Mouse (Mus musculus) ES-E14 (cell line): ENCODE measurements around the gene Dusp5. TPM values are rescaled to one million over a fixed set of nuclear protein-coding genes. Genes with fewer than 3 reads are reported as not detected.

Source experiments
- DNase-seq: peaks from one replicate; pipeline ENCODE4 v3.0.0-alpha.2; 2013; ENCODE audit warnings: low read depth, low spot score
- H3K27ac ChIP-seq: 2 replicates; pipeline ENCODE4 v1.5.1; 2012; ENCODE audit warnings: low read depth, mild to moderate bottlenecking, low read length, moderate library complexity, mixed read lengths; ENCODE audit not compliant: poor library complexity, insufficient read depth, severe bottlenecking
- H3K36me3 ChIP-seq: 2 replicates; pipeline ENCODE4 v1.6.1; 2012; ENCODE audit warnings: mild to moderate bottlenecking, low read length, moderate library complexity, mixed read lengths; ENCODE audit not compliant: control insufficient read depth, poor library complexity, insufficient read depth, severe bottlenecking
- H3K4me1 ChIP-seq, 2 experiments: fragments of 150-350 bp in 1 of 2; sonication (generic) in 1 of 2; 2 replicates each; pipeline ENCODE4 v1.6.1; 2012; ENCODE audit warnings: low read length in 2 of 2, mild to moderate bottlenecking in 1 of 2, mixed read lengths in 1 of 2; ENCODE audit not compliant: control insufficient read depth in 2 of 2, insufficient read depth in 2 of 2, poor library complexity in 1 of 2
- H3K4me3 ChIP-seq, 2 experiments: fragments of 150-350 bp in 1 of 2; sonication (generic) in 1 of 2; 2 replicates each; pipeline ENCODE4 v1.5.1; 2012; ENCODE audit warnings: low read length in 2 of 2, low read depth in 1 of 2, mild to moderate bottlenecking in 1 of 2, mixed read lengths in 1 of 2; ENCODE audit not compliant: insufficient read depth in 1 of 2, poor library complexity in 1 of 2, severe bottlenecking in 1 of 2
- H3K9ac ChIP-seq: 2 replicates; pipeline ENCODE4 v1.6.1; 2012; ENCODE audit warnings: low read depth, mild to moderate bottlenecking, low read length, mixed read lengths; ENCODE audit not compliant: poor library complexity, insufficient read depth, severe bottlenecking
- H3K9me3 ChIP-seq: fragments of 150-350 bp; sonication (generic); 2 replicates; pipeline ENCODE4 v1.6.1; 2012; ENCODE audit warnings: low read depth, mild to moderate bottlenecking, low read length; ENCODE audit not compliant: control insufficient read depth, insufficient read depth
- CHD2 ChIP-seq: IDR thresholded peaks from 2 replicates; pipeline ENCODE4 v1.6.1; 2014; ENCODE audit warnings: mild to moderate bottlenecking, low read depth, low read length, inconsistent platforms
- HCFC1 ChIP-seq: IDR thresholded peaks from 2 replicates; pipeline ENCODE4 v1.6.1; 2012; ENCODE audit warnings: low read length, inconsistent platforms, borderline replicate concordance; ENCODE audit not compliant: insufficient read depth
- MAFK ChIP-seq: IDR thresholded peaks from 2 replicates; pipeline ENCODE4 v1.6.1; 2014; ENCODE audit warnings: mild to moderate bottlenecking, low read depth, low read length, inconsistent platforms; ENCODE audit not compliant: insufficient read depth
- ZC3H11A ChIP-seq: IDR thresholded peaks from 2 replicates; pipeline ENCODE4 v1.6.1; 2012; ENCODE audit warnings: low read depth, mild to moderate bottlenecking, inconsistent platforms, low read length, borderline replicate concordance
- ZNF384 ChIP-seq: IDR thresholded peaks from 2 replicates; pipeline ENCODE4 v1.6.1; 2012; ENCODE audit warnings: low read depth, low read length, inconsistent platforms
- in situ Hi-C, 2 experiments: fragments of 600-800 bp; cut with MboI; formaldehyde crosslinking; loops; one replicate each; pipeline ENCODE4 v1.15.1; 2025; ENCODE audit warnings: low sequenced_read_pairs in 2 of 2, inconsistent platforms in 1 of 2; ENCODE audit not compliant: unreplicated experiment in 2 of 2
- total RNA-seq: library from RNA; depleted of rRNA; stranded (reverse); fragments of 300-350 nt; gene quantifications from 2 replicates; pipeline ENCODE4 v1.2.3, GENCODE M21; 2012

The Dusp5 gene
- total RNA-seq, 1 experiment = 24.1 TPM

- no peak for DNase-seq
- H3K27ac ChIP-seq = no peak overlapping the region
- no peaks in the 10 kb centered on the region for H3K9me3 ChIP-seq
- no peak for TF ChIP-seq ZC3H11A
- TF ChIP-seq ZNF384 = no peak
- no peak for TF ChIP-seq CHD2
- TF ChIP-seq MAFK = no peak
- no peak for TF ChIP-seq HCFC1
- no peak overlapping the region for H3K4me3 ChIP-seq
- H3K9ac ChIP-seq = no peak overlapping the region
- H3K36me3 ChIP-seq = no peaks in the 10 kb centered on the region
- in situ Hi-C loops = no loop called here
- H3K4me1 ChIP-seq = peaks cover 0 to 9% of the 10 kb centered on the region in 2 experiments; a peak in 2 of 4 replicates
These were observed 23.2 kb upstream of the Dusp5 start for GRCm38 (mm10) chr19:53505728-53506127.

GRCm38 (mm10) chr19:53507497-53507896 is 21.4 kb upstream of the Dusp5 start:
- no peaks in the 10 kb centered on the region for H3K36me3 ChIP-seq
- H3K27ac ChIP-seq = no peak overlapping the region
- DNase-seq = no peak
- H3K9ac ChIP-seq = no peak overlapping the region; the same call in 1 of the 2 replicates
- TF ChIP-seq CHD2 (no peak), ZNF384 (no peak), MAFK (no peak), HCFC1 (no peak)
- in situ Hi-C loops = no loop called here
- H3K4me1 ChIP-seq = peaks cover 0 to 2% of the 10 kb centered on the region in 2 experiments; a peak in 1 of 4 replicates
- H3K4me3 ChIP-seq = no peak overlapping the region
- H3K9me3 ChIP-seq = no peaks in the 10 kb centered on the region

DNA sequence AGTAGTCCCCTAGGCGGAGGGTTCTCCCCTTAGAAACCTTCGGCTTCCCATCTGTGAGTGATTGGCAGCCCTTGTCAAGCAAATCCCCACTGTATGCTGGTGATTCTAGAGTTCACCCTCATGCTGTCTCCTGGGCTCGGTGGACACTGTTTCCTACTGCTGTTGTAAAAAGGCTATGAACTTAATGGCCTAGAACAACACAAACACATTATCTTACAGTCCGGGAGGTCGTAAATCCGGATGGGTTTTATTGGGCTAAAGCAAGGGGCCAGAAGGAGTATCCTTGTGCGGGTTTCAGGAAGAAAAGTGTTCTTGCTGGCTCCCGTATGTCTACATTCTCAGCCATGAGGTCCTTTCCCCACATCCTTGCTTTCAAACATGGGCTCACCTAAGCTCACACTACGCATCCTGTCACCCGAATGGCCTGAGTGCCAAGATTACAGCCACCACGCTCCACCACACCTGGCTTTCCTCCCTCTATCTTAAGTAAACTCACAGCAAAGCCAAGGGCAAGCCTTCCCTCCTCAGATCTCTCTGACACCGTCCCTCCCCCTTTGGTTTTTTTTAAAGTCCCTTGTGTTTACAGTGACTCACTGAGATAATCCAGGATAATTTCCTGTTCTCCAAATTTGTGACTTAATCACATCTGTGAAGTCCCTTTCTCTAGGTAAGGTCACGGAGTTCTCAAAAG is 17.5 kb upstream of the Dusp5 start:
- Histone ChIP-seq H3K36me3 (no peaks in the 10 kb centered on the region), H3K9me3 (no peaks in the 10 kb centered on the region), H3K9ac (no peak overlapping the region), H3K4me3 (no peak overlapping the region), H3K4me1 (peaks cover 0 to 2% of the 10 kb centered on the region in 2 experiments; a peak in 1 of 4 replicates), H3K27ac (no peak overlapping the region)
- TF ChIP-seq HCFC1 (no peak), ZNF384 (no peak), ZC3H11A (no peak)
- in situ Hi-C loops = no loop called here
- DNase-seq = no peak

DNA sequence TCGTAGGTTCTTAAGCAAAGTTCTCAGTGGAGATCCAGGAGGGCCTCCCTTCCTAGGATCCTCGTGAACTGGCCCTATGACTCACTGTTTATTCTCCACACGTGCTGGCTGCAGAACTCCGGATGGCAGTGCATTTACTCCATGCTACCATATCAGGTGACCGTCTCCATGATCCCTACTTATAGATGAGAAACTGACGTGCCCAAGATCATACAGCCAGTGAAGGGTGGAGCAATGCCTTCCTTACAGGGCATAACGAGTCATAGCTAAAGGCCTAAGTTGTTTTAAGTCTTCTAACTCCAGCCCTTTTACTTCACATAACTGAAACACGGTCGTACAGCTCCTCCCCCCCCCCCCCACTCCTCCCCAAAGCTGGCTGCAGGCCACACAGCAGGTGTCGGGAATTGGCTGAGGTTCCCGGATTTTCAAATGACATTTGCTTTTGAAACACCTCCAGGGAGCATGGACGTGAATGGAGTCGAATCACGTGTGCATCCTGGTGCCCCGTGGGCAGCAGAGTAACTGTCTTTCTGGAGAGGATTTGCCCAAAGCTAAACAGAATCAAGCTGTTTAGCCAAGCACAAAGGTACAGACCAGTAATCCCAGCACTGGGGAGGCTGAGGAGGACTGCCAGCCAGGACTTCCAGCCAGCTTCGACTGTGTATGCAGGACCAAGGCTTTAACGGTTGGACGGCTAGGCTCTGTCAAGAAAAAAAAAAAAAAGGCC is 11.4 kb upstream of the Dusp5 start:
- Histone ChIP-seq H3K27ac (no peak overlapping the region), H3K9ac (no peak overlapping the region), H3K36me3 (no peaks in the 10 kb centered on the region), H3K9me3 (no peaks in the 10 kb centered on the region), H3K4me1 (no peaks in the 10 kb centered on the region; a peak in 1 of 4 replicates), H3K4me3 (no peak overlapping the region)
- no peak for TF ChIP-seq HCFC1
- TF ChIP-seq ZC3H11A = no peak
- TF ChIP-seq MAFK = no peak
- no peak for TF ChIP-seq CHD2
- TF ChIP-seq ZNF384 = no peak
- DNase-seq = no peak
- in situ Hi-C loops = no loop called here
